Mouse (Mus musculus) ovary, adult 2 months (tissue): Measurements from ENCODE around the gene Slf1. TPM values are rescaled to one million over a fixed set of nuclear protein-coding genes. Genes with fewer than 3 reads are reported as not detected.

Source experiments
- polyA plus RNA-seq: library from polyadenylated mRNA; depleted of rRNA; stranded (reverse); fragments of >200 nt; gene quantifications from 2 replicates; pipeline ENCODE4 v1.2.3, GENCODE M21; 2012; rRNA removed

Slf1 gene
- polyA plus RNA-seq: 4.1 and 5.5 TPM in 2 replicates

DNA sequence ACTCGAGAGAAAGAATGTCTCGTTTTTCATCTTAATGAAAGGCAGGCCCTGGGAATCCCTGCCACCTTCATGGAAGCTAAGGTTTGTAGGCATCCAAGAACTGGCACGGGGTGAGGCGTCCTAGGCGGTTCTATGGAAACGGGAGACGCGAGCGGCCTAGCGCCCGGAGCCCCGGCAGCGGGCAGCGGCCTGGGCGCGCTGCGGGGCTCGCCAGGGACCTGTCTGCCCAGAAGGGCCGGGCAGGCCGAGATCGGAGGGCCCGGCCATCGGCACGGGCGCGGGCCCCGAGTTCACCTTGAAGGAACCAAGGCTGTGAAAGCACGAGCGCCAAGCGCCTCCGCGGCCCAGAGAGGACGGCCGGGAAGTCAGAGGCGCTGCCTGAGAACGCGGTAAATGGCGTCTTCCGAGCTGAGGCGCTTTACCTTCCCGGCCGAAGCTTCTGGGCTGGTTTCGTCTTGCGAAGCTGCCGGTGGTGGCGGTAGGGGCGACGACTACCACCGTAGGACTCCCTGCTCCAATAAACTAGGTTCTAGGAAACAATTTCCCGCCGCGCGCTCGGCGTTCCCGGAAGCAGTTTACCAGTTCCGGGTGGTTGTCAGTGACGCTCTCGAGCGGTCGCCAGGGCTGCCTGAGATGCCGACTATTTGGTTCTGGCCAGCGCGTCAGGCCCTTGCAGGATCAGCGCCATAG lies at the start of gene Slf1, which contains the start of gene 2210408I21Rik:
TSS of gene Slf1 (minus strand) at position 543 of the 690 bp plus-strand sequence.
TSS of gene 2210408I21Rik (plus strand) at position 610 of the 690 bp plus-strand sequence.

Other genes starting within 250 kb of the Slf1 start
- gene 2210408I21Rik, start 67 bp upstream of the Slf1 start, polyA plus RNA-seq: 0.36 and 0.50 TPM in 2 replicates